Mouse (Mus musculus) small intestine, adult 10 weeks (tissue): ENCODE measurements around the gene Zfp972. TPM values are rescaled to one million over a fixed set of nuclear protein-coding genes. Genes with fewer than 3 reads are reported as not detected.

ENCODE experiments used
- polyA plus RNA-seq: library from polyadenylated mRNA; stranded (reverse); fragments of 350-450 nt; fragmentation: Illumina TruSeq; extraction: RNeasy Lipid Tissue Mini Kit (QIAGEN cat#74804); gene quantifications from one replicate; pipeline ENCODE4 v1.2.3, GENCODE M21; 2014; ENCODE audit warnings: low replicate concordance

The Zfp972 gene
- polyA plus RNA-seq: 15.5 TPM

GRCm38 (mm10) chr2:177925563-177926103 lies at the start of gene Zfp972:
Gene Zfp972 (minus strand): TSS chr2:177925613.

GRCm38 (mm10) chr2:177957145-177957544 lies 31.7 kb upstream of the Zfp972 start, which contains the start of gene Gm14326:
Gene Gm14326 (minus strand): TSS chr2:177957297.

GRCm38 (mm10) chr2:177897046-177897578 lies 28.3 kb downstream of the Zfp972 start, which contains the start of gene Gm14327:
Gene Gm14327 (plus strand): TSS chr2:177897096.

Other genes starting within 250 kb of the Zfp972 start
- gene Gm14322, start 166.3 kb downstream of the Zfp972 start, polyA plus RNA-seq: 9.7 TPM
- gene Gm14325, start 85.3 kb downstream of the Zfp972 start, polyA plus RNA-seq: 74.0 TPM
- gene Gm14327, start 28.5 kb downstream of the Zfp972 start, polyA plus RNA-seq: 3.5 TPM
- gene Gm14326, start 31.7 kb upstream of the Zfp972 start, polyA plus RNA-seq: 51.8 TPM
- gene Zfp971, start 97.7 kb upstream of the Zfp972 start, polyA plus RNA-seq: 63.8 TPM
- gene Zfp931, start 152.9 kb upstream of the Zfp972 start, polyA plus RNA-seq: 31.7 TPM
- 0.41 TPM for gene Phactr3, start 193.4 kb upstream of the Zfp972 start, polyA plus RNA-seq